Mouse (Mus musculus) testis, adult 2 months (tissue): ENCODE measurements around the gene Fbxl7. TPM values are rescaled to one million over a fixed set of nuclear protein-coding genes. Genes with fewer than 3 reads are reported as not detected.

ENCODE experiments used
- H3K27ac ChIP-seq: fragments of 200-500 bp; 2 replicates; pipeline ENCODE4 v1.5.1; 2012; ENCODE audit warnings: low read depth, low read length; ENCODE audit not compliant: control insufficient read depth, insufficient read depth
- H3K27me3 ChIP-seq: fragments of 200-500 bp; 2 replicates; pipeline ENCODE4 v1.6.1; 2012; ENCODE audit warnings: mild to moderate bottlenecking, low read length, moderate library complexity; ENCODE audit not compliant: control insufficient read depth, insufficient read depth
- H3K36me3 ChIP-seq: fragments of 200-500 bp; 2 replicates; pipeline ENCODE4 v1.6.1; 2012; ENCODE audit warnings: mild to moderate bottlenecking, low read length; ENCODE audit not compliant: control insufficient read depth, insufficient read depth
- H3K4me1 ChIP-seq: fragments of 200-500 bp; 2 replicates; pipeline ENCODE4 v1.6.1; 2012; ENCODE audit warnings: low read length; ENCODE audit not compliant: control insufficient read depth, insufficient read depth
- H3K4me3 ChIP-seq: fragments of 200-500 bp; 2 replicates; pipeline ENCODE4 v1.5.1; 2012; ENCODE audit warnings: low read depth, mild to moderate bottlenecking, low read length, moderate library complexity, mixed read lengths; ENCODE audit not compliant: control insufficient read depth
- CTCF ChIP-seq: fragments of 200-500 bp; IDR thresholded peaks from 2 replicates; pipeline ENCODE4 v1.5.1; 2012; ENCODE audit warnings: low read depth, mild to moderate bottlenecking, inconsistent platforms, low read length, moderate library complexity; ENCODE audit not compliant: control insufficient read depth, insufficient read depth, insufficient replicate concordance
- POLR2A ChIP-seq: fragments of 200-500 bp; IDR thresholded peaks from 2 replicates; pipeline ENCODE4 v1.6.1; 2012; ENCODE audit warnings: low read depth, mild to moderate bottlenecking, inconsistent platforms, low read length, moderate library complexity; ENCODE audit not compliant: control insufficient read depth
- polyA plus RNA-seq: library from polyadenylated mRNA; depleted of rRNA; stranded (reverse); fragments of >200 nt; gene quantifications from 2 replicates; pipeline ENCODE4 v1.2.3, GENCODE M21; 2012

Gene Fbxl7
- polyA plus RNA-seq, 1 experiment = 0.56 TPM

- H3K27ac ChIP-seq = no peak overlapping the region
- no peak for TF ChIP-seq CTCF
- TF ChIP-seq POLR2A = no peak
- H3K4me1 ChIP-seq = no peaks in the 10 kb centered on the region
- no peaks in the 10 kb centered on the region for H3K36me3 ChIP-seq
- H3K27me3 ChIP-seq = no peaks in the 10 kb centered on the region
- H3K4me3 ChIP-seq = no peak overlapping the region
Observed at GRCm38 (mm10) chr15:26701949-26702675, 193.3 kb downstream of the Fbxl7 start.

- TF ChIP-seq CTCF (no peak), POLR2A (no peak)
- Histone ChIP-seq H3K27me3 (no peaks in the 10 kb centered on the region), H3K4me1 (no peaks in the 10 kb centered on the region), H3K4me3 (no peak overlapping the region), H3K36me3 (no peaks in the 10 kb centered on the region), H3K27ac (no peak overlapping the region)
Observed at GRCm38 (mm10) chr15:26693075-26693474, 202.3 kb downstream of the Fbxl7 start.

GRCm38 (mm10) chr15:26688472-26689104 lies 206.8 kb downstream of the Fbxl7 start:
- no peaks in the 10 kb centered on the region for H3K4me1 ChIP-seq
- H3K36me3 ChIP-seq = no peaks in the 10 kb centered on the region
- H3K27ac ChIP-seq = no peak overlapping the region
- H3K27me3 ChIP-seq = no peaks in the 10 kb centered on the region
- H3K4me3 ChIP-seq = no peak overlapping the region
- TF ChIP-seq CTCF = no peak
- TF ChIP-seq POLR2A = no peak

GRCm38 (mm10) chr15:26687729-26688128 lies 207.7 kb downstream of the Fbxl7 start:
- H3K27me3 ChIP-seq = no peaks in the 10 kb centered on the region
- H3K4me1 ChIP-seq = no peaks in the 10 kb centered on the region
- no peak for TF ChIP-seq POLR2A
- TF ChIP-seq CTCF = no peak
- H3K4me3 ChIP-seq = no peak overlapping the region
- no peak overlapping the region for H3K27ac ChIP-seq
- no peaks in the 10 kb centered on the region for H3K36me3 ChIP-seq

GRCm38 (mm10) chr15:26682279-26682678 lies 213.1 kb downstream of the Fbxl7 start:
- no peak for TF ChIP-seq POLR2A
- no peak for TF ChIP-seq CTCF

GRCm38 (mm10) chr15:26673239-26673859 lies 222.0 kb downstream of the Fbxl7 start:
- no peaks in the 10 kb centered on the region for H3K36me3 ChIP-seq
- no peak for TF ChIP-seq POLR2A
- TF ChIP-seq CTCF = no peak
- no peak overlapping the region for H3K4me3 ChIP-seq
- H3K27me3 ChIP-seq = no peaks in the 10 kb centered on the region
- no peaks in the 10 kb centered on the region for H3K4me1 ChIP-seq
- H3K27ac ChIP-seq = no peak overlapping the region

More at GRCm38 (mm10) chr15:26682279-26682678, 213.1 kb downstream of the Fbxl7 start:
- H3K36me3 ChIP-seq = no peaks in the 10 kb centered on the region
- H3K27ac ChIP-seq = no peak overlapping the region
- no peaks in the 10 kb centered on the region for H3K4me1 ChIP-seq
- no peaks in the 10 kb centered on the region for H3K27me3 ChIP-seq
- no peak overlapping the region for H3K4me3 ChIP-seq

GRCm38 (mm10) chr15:26654988-26655387 lies 240.4 kb downstream of the Fbxl7 start:
- Histone ChIP-seq H3K27ac (no peak overlapping the region), H3K4me1 (no peaks in the 10 kb centered on the region), H3K27me3 (no peaks in the 10 kb centered on the region), H3K4me3 (no peak overlapping the region), H3K36me3 (no peaks in the 10 kb centered on the region)
- no peak for TF ChIP-seq POLR2A
- no peak for TF ChIP-seq CTCF
